Mouse (Mus musculus): ENCODE measurements around the gene Snx3. TPM values are rescaled to one million over a fixed set of nuclear protein-coding genes. Genes with fewer than 3 reads are reported as not detected.

The Snx3 gene
- polyA plus RNA-seq, 1 experiment: 320 TPM

GRCm38 (mm10) chr10:42533836-42534453, 32.1 kb downstream of the Snx3 start:
- peak; percentile 82 for TF ChIP-seq GATA1 (IDR thresholded peaks at IDR 0.05; ENCODE audit: low read length)

GRCm38 (mm10) chr10:42537571-42538316, 35.9 kb downstream of the Snx3 start:
- peak; percentile 81 for TF ChIP-seq GATA1 (IDR thresholded peaks at IDR 0.05; ENCODE audit: low read length)

GRCm38 (mm10) chr10:42545707-42546503, 44.1 kb downstream of the Snx3 start:
- no peak for TF ChIP-seq GATA1 (IDR thresholded peaks at IDR 0.05; ENCODE audit: low read length)

GRCm38 (mm10) chr10:42546507-42546906, 44.7 kb downstream of the Snx3 start:
- TF ChIP-seq GATA1 (IDR thresholded peaks at IDR 0.05; ENCODE audit: low read length): no peak

GRCm38 (mm10) chr10:42559581-42560200, 57.9 kb downstream of the Snx3 start:
- no peak for TF ChIP-seq GATA1 (IDR thresholded peaks at IDR 0.05; ENCODE audit: low read length)

GRCm38 (mm10) chr10:42562272-42562671, 60.4 kb downstream of the Snx3 start:
- TF ChIP-seq GATA1 (IDR thresholded peaks at IDR 0.05; ENCODE audit: low read length): no peak

GRCm38 (mm10) chr10:42572567-42572966, 70.7 kb downstream of the Snx3 start:
- no peak for TF ChIP-seq GATA1 (IDR thresholded peaks at IDR 0.05; ENCODE audit: low read length)

GRCm38 (mm10) chr10:42572971-42573370, 71.1 kb downstream of the Snx3 start:
- no peak for TF ChIP-seq GATA1 (IDR thresholded peaks at IDR 0.05; ENCODE audit: low read length)

GRCm38 (mm10) chr10:42574639-42575038, 72.8 kb downstream of the Snx3 start:
- TF ChIP-seq GATA1 (IDR thresholded peaks at IDR 0.05; ENCODE audit: low read length): no peak

GRCm38 (mm10) chr10:42577525-42578280, 75.9 kb downstream of the Snx3 start:
- no peak for TF ChIP-seq GATA1 (IDR thresholded peaks at IDR 0.05; ENCODE audit: low read length)

GRCm38 (mm10) chr10:42578281-42578675, 76.4 kb downstream of the Snx3 start:
- TF ChIP-seq GATA1 (IDR thresholded peaks at IDR 0.05; ENCODE audit: low read length): no peak

- TF ChIP-seq GATA1 (IDR thresholded peaks at IDR 0.05; ENCODE audit: low read length): no peak
These were observed 77.1 kb downstream of the Snx3 start for GRCm38 (mm10) chr10:42578698-42579474.

- TF ChIP-seq GATA1 (IDR thresholded peaks at IDR 0.05; ENCODE audit: low read length): no peak
These were observed 77.8 kb downstream of the Snx3 start for GRCm38 (mm10) chr10:42579475-42580130.
